Mouse (Mus musculus) cerebral cortex, adult 2 months (tissue): ENCODE data around the gene Sec11a.

Experiments used
- WGBS: fragments of 180-500 bp; shearing (Covaris S2); methylation state at CpG from one replicate; pipeline ENCODE4 v1.1.7; 2018; 5-methylcytosine and 5-hydroxymethylcytosine counted together

Sec11a gene

GRCm38 (mm10) chr7:80894815-80895519 is 52.6 kb downstream of the Sec11a start:
- WGBS: 82% methylated on average over 14 of the region's 14 CpGs

GRCm38 (mm10) chr7:80894196-80894595 is 53.4 kb downstream of the Sec11a start:
- 46% methylated on average over 7 of the region's 7 CpGs for WGBS

GRCm38 (mm10) chr7:80893753-80894129 is 53.8 kb downstream of the Sec11a start:
- WGBS: 63% methylated on average over 6 of the region's 6 CpGs

GRCm38 (mm10) chr7:80893086-80893752 is 54.4 kb downstream of the Sec11a start:
- WGBS: 86% methylated on average over 15 of the region's 15 CpGs

- WGBS: 68% methylated on average over 13 of the region's 13 CpGs
Observed at GRCm38 (mm10) chr7:80889841-80890241, 57.7 kb downstream of the Sec11a start.

- 42% methylated on average over 9 of the region's 9 CpGs for whole genome bisulfite sequencing
Observed at GRCm38 (mm10) chr7:80889021-80889511, 58.5 kb downstream of the Sec11a start.

- 65% methylated on average over 7 of the region's 7 CpGs for WGBS
Observed at GRCm38 (mm10) chr7:80888595-80888994, 59.0 kb downstream of the Sec11a start.

- 28% methylated on average over 1 of the region's 1 CpGs for WGBS
Observed at GRCm38 (mm10) chr7:80885666-80886065, 61.9 kb downstream of the Sec11a start.

GRCm38 (mm10) chr7:80882830-80883505 is 64.6 kb downstream of the Sec11a start:
- 14% methylated on average over 14 of the region's 14 CpGs for WGBS

GRCm38 (mm10) chr7:80875727-80876126 is 71.9 kb downstream of the Sec11a start:
- WGBS: 78% methylated on average over 37 of the region's 37 CpGs

- 96% methylated on average over 2 of the region's 2 CpGs for WGBS
Observed at GRCm38 (mm10) chr7:80873631-80874030, 73.9 kb downstream of the Sec11a start.

GRCm38 (mm10) chr7:80873038-80873437 is 74.5 kb downstream of the Sec11a start:
- WGBS: 67% methylated on average over 5 of the region's 5 CpGs

GRCm38 (mm10) chr7:80868686-80869085 is 78.9 kb downstream of the Sec11a start:
- WGBS: 84% methylated on average over 2 of the region's 2 CpGs

- 85% methylated on average over 7 of the region's 7 CpGs for WGBS
Observed at GRCm38 (mm10) chr7:80866514-80867147, 80.9 kb downstream of the Sec11a start.

- WGBS: 91% methylated on average over 7 of the region's 7 CpGs
Observed at GRCm38 (mm10) chr7:80865521-80865920, 82.1 kb downstream of the Sec11a start.

GRCm38 (mm10) chr7:80864831-80865230 is 82.7 kb downstream of the Sec11a start:
- WGBS: 27% methylated on average over 8 of the region's 8 CpGs

GRCm38 (mm10) chr7:80864151-80864550 is 83.4 kb downstream of the Sec11a start:
- WGBS: 38% methylated on average over 1 of the region's 1 CpGs

GRCm38 (mm10) chr7:80863520-80863919 is 84.1 kb downstream of the Sec11a start:
- WGBS: 54% methylated on average over 5 of the region's 5 CpGs

- WGBS: 93% methylated on average over 2 of the region's 2 CpGs
Observed at GRCm38 (mm10) chr7:80862475-80862874, 85.1 kb downstream of the Sec11a start.

GRCm38 (mm10) chr7:80860729-80861274 is 86.8 kb downstream of the Sec11a start, which contains the start of gene Zscan2:
Gene Zscan2 (plus strand): TSS chr7:80860920.
- WGBS: under 1% methylated on average over 40 of the region's 40 CpGs

- WGBS: under 1% methylated on average over 13 of the region's 13 CpGs
Observed at GRCm38 (mm10) chr7:80860227-80860626, 87.4 kb downstream of the Sec11a start.

- 18% methylated on average over 6 of the region's 6 CpGs for WGBS
Observed at GRCm38 (mm10) chr7:80857181-80857580, 90.4 kb downstream of the Sec11a start.
